11 mouse cellular contexts compared by ENCODE assay signal in genomic region chr14:120720464-120721445, GRCm38 (mm10).
A peak's percentile ranks its signal among the peaks of the same experiment; 100 is the strongest.
DNase-seq lines count a peak whose midpoint lies in the region; ATAC-seq and TF ChIP-seq lines count a peak whose summit lies in the region.
"Had no signal": no experiment of that assay in that cellular context is flagged by ENCODE, and none has a peak within 500 bp of the region (broad histone marks: within the 10 kb centered on the region; RNA-seq: fewer than 3 reads in every experiment).

No protein-coding gene starts in this region.

- ATAC-seq in lung, embryonic 14.5 days (ENCODE audit: insufficient read depth): peak; percentile 83
- no peak for ATAC-seq in frontal cortex, adult (ENCODE audit: low TSS enrichment)

- 26% methylated on average over 20 of the region's 20 CpGs for WGBS in lung, embryonic 14.5 days

- TF ChIP-seq CTCF in lung, embryonic 14.5 days (IDR thresholded peaks at IDR 0.05; ENCODE audit: low read depth): no peak

- no peak overlapping the region for H3K9ac ChIP-seq in lung, embryonic 14.5 days

- DNase-seq in adrenal gland, postnatal 10 days: peak; percentile 57
- DNase-seq in adrenal gland, adult 18-20 months (ENCODE audit: low spot score in 2 of 2): no peak
- DNase-seq in urinary bladder, postnatal 14 days (ENCODE audit: low spot score): peak; percentile 23
- no peak for DNase-seq in urinary bladder, adult 2 months (ENCODE audit: low spot score)
- DNase-seq in lung, embryonic 14.5 days: peak; percentile 96
- DNase-seq in ovary, postnatal 10 days (ENCODE audit: low spot score): no peak
- no peak for DNase-seq in urinary bladder, postnatal 36 days (ENCODE audit: low spot score in 2 of 2)
- DNase-seq: liver; midbrain, embryonic 14.5 days; right cerebral cortex, postnatal 14 days had no signal

- H3K4me2 ChIP-seq in lung, embryonic 14.5 days: peak overlapping the region; percentile 36

- H3K4me3 ChIP-seq in lung, embryonic 14.5 days (ENCODE audit: low read depth, low read length): no peak overlapping the region

- H3K36me3 ChIP-seq in lung, embryonic 14.5 days (ENCODE audit: insufficient read depth): no peaks in the 10 kb centered on the region

- no peaks in the 10 kb centered on the region for H3K9me3 ChIP-seq in lung, embryonic 14.5 days (ENCODE audit: low read depth, low read length)

- H3K27ac ChIP-seq in lung, embryonic 14.5 days (ENCODE audit: low read depth): peak overlapping the region; percentile 93

- H3K4me1 ChIP-seq in lung, embryonic 14.5 days (ENCODE audit: insufficient read depth): peaks cover 23% of the 10 kb centered on the region

- no peaks in the 10 kb centered on the region for H3K27me3 ChIP-seq in lung, embryonic 14.5 days (ENCODE audit: insufficient read depth, low read length)

Comparison
In these comparisons a context has a peak if more than half of its experiments do, and no peak if none do; other contexts are left out.
1. DNase-seq: peak in adrenal gland, postnatal 10 days (single experiment), urinary bladder, postnatal 14 days (single experiment) and lung, embryonic 14.5 days (single experiment); none in adrenal gland, adult 18-20 months (0 of 2), urinary bladder, adult 2 months (single experiment), ovary, postnatal 10 days (single experiment) and urinary bladder, postnatal 36 days (0 of 2).